Mouse (Mus musculus): ENCODE results near the gene Nell1.

Nell1 gene

DNA sequence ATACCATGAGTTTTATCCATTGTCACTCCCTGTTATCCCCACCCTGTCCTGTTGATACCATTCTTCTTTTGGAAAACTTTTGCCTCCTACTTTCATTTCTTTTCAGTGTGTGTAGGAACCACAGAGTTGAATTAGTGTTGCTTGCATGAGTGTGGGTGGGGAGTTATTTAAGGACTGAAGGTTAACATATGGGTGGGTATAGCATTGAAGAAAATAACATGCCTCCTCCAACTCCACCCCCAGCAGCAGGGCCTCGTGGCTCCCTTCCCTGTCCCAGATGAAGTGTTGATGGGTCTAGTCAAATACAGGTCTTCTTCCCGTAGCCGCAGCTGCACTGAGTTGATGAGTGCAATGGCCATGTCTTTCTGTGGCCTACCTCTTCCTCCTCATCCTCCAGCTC, 278.5 kb downstream of the Nell1 start:
- no peak for DNase-seq (ENCODE audit: low read depth, low spot score)

DNA sequence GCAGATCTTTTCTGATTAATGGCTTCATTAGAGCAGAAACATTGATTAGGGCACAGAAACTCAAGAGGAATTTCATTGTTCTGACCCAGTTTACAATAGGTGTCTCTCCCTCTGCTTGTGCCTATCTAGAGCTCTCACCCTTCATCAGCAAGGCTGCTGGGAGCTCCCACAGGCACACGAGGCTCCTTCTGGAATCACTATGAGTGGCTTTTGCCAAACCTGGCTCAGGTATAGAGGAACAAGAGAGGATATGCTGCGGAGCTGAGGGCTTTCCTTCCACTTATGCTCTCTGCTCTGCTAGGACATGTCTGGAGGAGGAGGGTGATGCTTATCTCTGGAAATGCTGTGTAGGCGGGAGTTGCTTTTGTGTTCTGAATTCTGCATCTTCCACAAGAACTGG, 285.4 kb downstream of the Nell1 start:
- no peak for DNase-seq (ENCODE audit: low read depth, low spot score)

DNA sequence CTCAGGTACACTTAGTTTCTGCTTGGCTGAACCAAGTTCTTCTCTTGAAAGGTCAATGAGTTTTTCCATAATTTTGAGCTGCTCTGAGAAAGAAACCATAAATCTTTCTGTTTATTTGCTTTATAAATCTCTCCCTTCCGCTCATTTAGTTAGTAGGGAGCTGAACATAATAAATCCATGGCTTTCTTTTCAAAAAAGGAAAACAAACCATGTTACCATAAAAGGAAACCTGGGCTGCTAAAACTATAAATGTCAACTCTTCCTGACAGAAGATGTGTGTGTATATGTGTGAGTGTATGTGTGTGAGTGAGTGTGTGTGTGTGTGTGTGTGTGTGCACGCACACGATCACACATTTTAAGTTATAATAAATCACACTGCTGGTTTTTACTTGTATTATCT, 320.8 kb downstream of the Nell1 start:
- DNase-seq (ENCODE audit: low read depth, low spot score), result no peak

DNA sequence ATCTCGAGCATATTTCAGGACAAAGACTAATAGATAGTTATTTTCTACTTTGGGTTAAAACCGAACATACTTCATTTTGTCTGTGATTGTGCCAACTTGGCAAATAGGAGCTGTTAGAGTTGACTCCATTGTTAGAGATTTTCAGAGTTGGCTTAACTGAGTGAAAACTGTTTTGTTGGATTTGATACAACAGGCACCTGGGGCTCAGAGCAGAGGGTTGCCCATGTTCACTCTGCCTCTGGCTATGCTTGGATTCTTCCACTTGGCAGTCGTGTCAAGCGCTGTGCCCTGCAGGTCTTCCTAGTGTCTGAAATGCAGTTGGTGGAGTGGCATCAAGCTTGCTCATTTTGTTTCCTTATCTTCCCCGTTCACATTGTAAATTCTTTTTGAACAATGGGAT, 363.6 kb downstream of the Nell1 start:
- no peak for DNase-seq (ENCODE audit: low read depth, low spot score)

DNA sequence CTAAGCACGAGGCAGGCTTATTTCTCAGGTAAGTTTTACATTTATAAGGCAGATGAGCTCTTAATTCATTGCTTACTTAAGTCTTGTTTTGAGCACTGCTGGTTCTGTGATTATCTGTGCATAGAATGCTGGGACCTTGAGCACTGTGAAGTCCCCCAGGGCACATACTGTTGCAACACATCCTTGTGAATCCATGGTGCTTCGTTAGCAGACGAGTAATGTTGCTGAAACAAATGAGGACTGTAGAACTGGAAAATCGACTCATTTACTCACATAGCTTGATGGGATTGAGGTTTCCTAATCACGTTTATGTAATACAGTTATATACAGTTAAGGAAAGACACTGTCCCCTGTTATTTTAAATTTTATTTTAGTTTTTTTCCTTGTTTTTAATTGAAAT, 364.1 kb downstream of the Nell1 start:
- DNase-seq (ENCODE audit: low read depth, low spot score), result no peak

DNA sequence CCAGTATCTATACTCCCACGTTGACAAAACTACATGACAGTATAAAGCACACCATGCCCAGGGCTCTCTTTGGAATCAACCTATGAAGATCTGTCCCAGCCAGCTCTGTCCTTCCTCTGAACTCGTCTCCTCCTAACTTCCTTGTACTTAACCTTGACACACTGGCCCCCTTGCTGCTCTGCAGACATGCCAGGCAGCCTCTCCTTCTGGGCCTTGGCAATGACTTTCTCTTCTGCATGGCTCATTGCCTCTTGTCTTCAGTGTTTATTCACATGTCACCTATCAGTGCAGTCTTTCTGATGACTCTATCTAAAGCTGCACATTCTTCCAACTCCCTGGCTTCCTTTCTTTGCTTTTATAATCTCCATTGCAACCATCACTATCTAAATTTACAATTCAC, 376.9 kb downstream of the Nell1 start:
- no peak for DNase-seq (ENCODE audit: low read depth, low spot score)

DNA sequence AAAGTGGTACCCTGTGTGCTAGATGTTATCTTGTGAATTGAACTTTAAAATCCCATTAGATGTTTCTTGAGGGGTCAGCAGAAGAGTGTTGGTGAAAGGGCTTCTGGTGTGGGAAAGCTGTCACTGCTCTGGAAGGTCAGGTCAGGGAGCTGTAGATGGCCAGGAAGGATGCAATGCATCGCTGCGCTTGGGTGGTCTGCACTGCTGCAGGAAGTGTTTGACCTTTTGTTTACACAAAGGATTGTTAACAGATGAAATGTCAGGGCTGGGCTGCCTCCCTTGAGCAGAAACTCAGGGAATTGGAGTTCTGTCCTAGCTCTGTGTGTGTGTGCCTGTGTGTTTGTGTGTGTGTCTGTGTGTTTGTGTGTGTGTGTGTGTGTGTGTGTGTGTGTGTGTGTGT, 382.5 kb downstream of the Nell1 start:
- DNase-seq (ENCODE audit: low read depth, low spot score), result peak; percentile 13

DNA sequence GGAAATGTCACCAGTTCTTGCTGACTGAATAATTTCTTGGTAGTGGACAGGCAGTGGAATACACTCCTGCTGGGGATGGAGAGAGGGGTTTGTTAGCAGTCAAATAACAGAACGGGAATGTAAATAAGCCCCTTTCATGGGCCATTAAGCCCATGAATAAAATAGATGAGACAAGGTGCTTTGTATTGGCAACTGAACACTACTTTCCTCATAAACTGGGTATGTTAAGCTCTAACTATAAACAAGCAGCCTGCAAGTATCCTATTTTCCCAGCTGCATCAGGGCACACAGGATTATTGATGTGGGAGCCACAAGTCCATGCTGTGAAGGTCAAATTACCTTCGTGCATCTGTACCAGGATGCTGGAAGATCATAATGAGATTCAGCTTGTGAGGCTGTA, 387.4 kb downstream of the Nell1 start:
- no peak for DNase-seq (ENCODE audit: low read depth, low spot score)

DNA sequence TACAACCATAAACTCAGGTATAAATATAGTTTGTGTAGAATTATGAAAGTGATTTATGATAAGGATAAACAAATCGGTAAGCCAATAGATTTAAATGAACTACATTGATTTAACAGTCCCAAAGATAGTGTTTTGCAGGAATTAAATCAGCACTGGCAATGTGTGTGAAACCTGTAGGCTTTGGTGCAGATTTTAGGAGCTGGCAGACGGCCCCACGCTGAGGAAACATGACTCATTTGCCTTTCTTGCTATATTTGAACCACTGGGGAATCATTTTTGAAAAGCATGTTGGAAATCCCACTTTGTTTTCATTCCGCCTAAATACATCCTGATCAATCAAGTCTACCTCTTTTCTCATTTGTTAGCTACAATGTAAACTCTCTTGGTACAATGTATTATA, 400.2 kb downstream of the Nell1 start:
- DNase-seq (ENCODE audit: low read depth, low spot score), result no peak

DNA sequence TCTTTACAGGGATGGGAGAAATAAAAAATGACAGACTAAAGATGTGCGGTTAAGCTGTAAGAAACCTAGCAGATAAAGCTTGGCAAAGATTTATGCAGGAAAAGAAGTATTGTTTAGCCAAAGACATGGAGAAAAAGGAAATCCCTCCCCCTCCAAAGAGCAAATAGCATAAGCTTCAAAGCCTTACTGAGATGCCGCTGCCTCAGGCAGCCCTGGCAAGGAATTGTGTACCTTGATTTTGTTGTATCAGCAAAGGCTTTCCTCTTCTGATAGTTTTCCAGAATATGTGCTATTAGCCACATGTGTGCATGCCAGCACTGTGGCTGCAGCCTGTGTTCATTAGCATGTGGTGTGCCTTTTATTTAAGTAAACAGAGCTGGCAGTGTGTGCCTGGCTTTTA, 435.8 kb downstream of the Nell1 start:
- DNase-seq (ENCODE audit: low read depth, low spot score), result no peak

DNA sequence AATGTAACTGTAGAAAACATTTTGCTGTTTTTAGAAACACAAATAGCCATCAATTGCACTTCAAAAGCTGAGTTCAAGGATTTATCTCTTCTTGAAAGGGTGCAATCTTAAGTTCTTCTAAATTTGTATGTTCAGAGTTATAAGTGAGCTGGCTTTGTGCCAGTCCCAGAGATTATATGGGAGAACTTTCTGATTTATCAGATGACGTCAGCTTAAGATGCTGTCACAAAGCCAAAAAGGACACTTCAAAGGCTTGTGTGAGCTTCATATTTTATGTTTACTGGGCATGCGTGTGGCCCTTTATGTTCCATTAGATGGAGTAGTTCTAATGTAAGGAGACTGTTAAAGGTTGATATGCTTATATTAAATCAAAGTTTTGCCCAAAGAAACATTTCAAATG, 445.3 kb downstream of the Nell1 start:
- DNase-seq (ENCODE audit: low read depth, low spot score), result no peak

DNA sequence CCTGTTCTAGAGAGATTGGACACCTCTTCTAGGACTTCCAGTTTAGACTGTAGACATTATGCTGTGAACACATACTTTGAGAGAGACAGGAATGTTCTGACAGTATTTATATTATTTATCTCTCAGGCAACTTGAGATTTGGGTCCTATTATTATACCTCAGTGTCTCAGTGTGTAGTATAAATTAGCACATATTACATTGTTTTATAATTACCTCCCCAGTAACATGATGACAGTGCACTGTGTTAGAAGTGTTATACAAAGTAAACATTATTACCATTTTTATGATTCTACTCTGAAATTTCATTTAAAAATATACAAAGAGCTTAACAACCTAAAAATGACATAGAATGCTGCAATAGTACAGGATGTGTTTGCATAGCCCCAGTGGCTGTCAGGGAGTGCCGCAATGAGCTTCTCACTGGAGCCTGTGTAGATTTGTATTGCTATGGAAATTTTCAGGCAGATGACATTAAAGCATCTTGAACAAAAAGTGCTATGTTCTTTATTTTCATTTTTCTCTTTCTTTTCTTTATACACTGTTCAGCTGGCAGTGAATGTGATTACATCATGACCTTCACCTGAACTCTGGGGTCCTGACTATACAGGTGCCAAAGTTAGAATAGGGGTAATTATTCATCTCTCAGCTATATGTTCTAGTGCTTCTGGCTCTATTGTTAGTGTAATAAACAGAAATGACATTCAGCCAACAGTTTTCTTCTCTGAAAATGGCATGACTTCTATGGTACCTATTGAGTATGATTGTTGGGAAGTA, 447.9 kb downstream of the Nell1 start:
- DNase-seq (ENCODE audit: low read depth, low spot score), result no peak

DNA sequence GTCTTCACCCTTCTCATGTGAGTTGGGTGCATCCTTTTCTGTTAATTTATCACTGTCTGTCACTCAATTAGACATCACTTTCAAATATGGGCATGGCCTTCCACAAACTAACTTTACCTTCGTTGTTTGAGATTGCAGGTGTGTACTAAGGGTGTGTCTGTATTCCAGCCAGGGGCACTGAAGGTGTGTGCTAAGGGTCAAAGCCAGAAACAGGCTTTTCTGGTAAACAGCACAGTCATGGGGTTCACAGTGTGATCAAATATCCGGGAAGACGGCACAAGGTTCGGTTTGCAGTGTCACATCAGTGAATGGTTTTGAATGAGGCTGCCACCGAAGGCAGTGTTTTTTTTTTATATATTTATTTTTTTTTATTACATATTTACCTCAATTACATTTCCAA, 455.1 kb downstream of the Nell1 start:
- DNase-seq (ENCODE audit: low read depth, low spot score), result no peak

DNA sequence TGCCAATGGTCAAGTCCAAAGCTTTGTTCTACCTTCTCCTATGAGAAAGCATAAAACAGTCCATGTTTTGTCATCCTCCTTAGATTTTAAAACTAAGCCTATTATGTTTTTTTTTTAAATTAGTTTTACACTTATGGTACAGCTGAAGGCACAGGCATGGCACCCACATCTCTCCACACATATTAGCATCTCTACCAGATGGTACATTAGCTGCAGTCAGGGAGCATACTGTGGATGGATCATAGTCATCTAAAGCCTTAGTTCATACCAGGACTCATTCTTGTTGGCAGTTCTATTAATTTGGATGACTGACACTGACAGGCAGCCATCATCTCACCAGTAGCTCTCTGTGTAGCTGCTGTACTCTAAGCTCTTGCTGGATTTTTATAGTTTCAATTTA, 466.6 kb downstream of the Nell1 start:
- DNase-seq (ENCODE audit: low read depth, low spot score), result no peak

DNA sequence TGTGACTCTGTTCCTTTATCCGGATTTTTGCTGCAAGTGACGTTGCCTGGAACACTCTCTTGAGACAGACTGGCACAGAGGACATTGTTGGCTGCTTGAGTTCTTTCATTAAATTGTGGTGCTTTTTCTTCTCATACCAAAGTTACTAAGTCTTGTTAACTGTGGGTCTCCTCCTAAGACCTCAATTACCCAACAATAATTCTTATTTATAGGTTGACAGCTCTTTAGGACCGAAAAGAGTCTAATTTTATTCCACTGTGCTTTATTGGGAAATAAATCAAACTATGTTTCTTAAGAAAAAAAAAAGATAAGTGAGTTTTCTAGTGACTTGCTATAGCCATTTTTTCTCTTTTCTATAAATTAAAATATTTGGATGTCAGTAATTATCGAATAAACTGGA, 472.7 kb downstream of the Nell1 start:
- DNase-seq (ENCODE audit: low read depth, low spot score), result no peak

DNA sequence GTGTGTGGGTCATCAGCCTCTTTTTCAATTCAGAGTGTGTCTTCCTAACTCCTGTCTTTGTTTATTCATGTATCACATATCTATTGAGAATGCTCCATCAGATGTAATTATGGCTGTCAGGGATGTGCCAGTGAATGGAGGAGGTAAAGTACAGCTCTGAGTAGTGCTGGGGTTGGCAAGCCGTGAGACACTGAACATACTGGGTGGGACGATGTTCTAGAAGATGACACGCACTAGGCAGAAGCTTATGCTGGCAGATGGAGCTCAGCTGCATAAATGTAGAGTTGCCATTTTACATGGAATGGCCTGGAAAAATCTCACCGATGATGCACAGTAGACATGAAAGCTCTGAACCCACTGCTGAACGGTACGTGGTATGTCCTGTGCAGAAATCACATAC, 493.1 kb downstream of the Nell1 start:
- DNase-seq (ENCODE audit: low read depth, low spot score), result no peak

DNA sequence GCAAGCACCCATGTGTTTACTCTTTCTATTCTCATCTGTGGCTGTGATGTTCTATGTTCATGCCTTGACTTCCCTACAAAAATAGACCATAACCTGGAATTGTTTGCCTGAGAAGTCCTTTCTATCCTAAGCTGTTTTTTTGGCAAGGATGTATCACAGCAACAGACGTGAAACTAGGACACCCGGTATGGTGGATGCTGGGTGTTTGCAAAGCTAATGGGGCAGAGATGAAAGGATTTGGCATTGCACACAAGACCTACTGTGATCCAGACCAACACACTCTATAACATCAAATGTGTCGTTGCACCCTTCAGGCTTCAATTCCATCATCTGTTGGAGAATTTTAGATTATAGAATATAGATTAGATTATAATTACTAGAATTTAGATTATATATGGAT, 495.9 kb downstream of the Nell1 start:
- DNase-seq (ENCODE audit: low read depth, low spot score), result no peak

DNA sequence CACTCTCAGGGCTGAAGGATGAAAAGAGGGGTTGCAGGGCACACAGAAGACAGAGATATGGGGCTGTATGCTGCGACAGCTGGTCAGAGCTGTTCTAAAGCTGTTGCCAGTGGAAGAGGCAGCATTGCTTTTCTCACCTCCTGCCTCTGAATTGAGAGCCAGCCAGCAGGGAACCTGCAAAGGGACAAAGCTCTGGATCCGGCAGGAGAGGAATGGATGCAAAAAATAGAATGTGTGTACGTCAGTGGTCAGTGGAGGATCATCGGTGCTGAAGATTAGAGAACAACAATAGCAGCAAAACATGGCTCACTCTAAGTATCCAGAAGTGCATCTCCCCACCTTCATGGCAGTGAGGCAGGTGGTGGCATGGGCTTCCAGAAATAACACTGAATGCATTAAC, 507.3 kb downstream of the Nell1 start:
- no peak for DNase-seq (ENCODE audit: low read depth, low spot score)

DNA sequence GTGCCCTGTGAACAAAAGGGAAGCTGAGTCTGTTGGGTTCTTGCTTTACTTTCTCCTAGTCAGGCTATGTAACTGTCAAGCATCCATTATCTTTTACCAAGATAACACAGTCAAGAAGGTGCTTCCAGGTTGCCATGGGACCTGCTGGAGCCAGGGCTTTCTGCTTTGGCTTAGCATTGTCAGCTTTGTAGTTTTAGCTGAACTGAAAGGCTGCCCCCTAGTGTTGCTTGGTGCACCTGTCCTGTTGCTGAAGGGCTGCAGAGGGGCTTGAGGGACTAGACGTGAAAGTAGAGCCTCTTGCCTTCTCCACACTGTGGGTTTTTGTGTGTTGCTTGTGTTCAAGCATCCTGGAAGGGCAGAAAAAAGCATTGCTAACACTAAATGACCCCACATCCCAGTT, 510.6 kb downstream of the Nell1 start:
- peak; percentile 57 for DNase-seq (ENCODE audit: low read depth, low spot score)

DNA sequence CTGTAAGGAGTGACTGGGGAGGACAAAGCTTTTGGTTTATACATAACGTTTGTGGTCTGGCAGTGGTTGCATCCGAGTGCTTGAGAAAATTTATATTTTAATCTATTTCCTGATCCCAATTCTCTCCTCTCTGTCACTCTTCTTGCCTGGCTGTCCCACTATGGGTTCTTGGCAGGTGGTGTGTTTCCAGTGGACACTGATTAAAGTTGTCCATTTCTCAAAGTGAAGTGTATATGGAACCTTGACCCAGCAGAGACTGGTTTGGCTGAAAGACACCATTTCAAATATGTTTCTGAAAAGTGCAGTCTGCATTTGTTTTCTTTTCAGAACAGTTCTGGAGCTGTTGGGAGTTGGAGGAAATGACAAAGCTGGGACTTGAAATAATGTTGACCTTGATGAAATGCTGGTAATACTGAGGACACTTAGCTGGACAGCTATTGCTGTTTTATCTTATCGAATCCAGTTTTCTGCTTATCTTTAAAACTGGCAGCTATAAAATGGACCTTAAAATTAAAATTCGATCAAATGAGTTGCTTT, 512.3 kb downstream of the Nell1 start:
- no peak for DNase-seq (ENCODE audit: low read depth, low spot score)

DNA sequence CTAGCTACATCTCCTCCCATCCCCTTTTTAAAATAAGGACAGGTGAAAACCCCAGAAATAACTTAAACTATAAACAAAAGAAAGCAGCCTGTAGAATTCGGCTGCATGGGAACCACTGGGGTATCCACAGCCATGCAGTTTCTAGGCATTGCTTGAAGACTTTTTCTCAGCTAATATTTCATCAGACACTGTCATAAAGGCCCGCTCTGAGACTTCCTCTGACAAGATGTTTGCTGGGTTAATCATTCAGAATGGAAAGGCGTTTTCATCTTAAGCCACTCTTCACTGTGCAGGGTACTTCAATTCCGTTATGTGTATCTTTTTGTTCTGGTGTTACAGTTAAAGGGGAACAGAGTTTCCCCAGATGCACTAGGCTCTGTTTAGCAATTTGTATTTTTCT, 526.9 kb downstream of the Nell1 start:
- no peak for DNase-seq (ENCODE audit: low read depth, low spot score)

DNA sequence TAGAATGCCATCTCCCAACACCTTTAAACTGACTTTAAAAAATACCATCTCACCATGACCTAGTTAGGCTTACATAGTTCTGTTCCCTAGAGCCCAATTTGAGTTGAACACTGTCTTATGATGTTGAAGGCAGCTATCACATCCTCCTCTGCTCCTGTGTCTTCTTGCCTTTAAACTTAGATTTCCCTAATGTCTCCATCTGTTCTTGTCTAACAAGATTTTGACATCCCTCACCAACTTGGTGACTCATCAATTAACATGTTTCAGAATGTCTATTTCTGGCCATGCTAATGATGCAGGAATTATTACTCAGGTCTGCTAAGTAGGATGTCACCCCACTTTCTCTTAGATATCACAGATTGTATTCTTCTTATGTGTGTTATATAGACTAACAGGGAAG, 532.4 kb downstream of the Nell1 start:
- DNase-seq (ENCODE audit: low read depth, low spot score), result no peak

DNA sequence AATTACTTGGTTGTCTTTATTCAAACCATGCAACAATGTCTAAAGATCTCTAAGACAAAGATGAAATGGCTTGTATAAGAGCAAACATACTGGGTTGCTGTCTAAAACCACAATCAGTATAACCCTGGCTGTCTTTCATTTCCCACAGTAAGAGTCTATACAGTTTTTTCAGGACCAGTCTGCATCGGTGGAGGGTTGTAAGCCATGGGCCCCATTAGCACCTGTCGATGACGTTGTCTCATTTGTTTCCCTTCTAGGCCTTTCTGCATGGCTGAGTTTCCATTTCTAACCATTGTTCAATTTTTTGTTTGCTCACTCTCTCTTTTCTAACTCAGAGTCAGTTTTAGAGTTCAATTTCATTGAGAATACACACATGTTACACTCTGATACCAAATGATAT, 540.2 kb downstream of the Nell1 start:
- DNase-seq (ENCODE audit: low read depth, low spot score), result no peak

DNA sequence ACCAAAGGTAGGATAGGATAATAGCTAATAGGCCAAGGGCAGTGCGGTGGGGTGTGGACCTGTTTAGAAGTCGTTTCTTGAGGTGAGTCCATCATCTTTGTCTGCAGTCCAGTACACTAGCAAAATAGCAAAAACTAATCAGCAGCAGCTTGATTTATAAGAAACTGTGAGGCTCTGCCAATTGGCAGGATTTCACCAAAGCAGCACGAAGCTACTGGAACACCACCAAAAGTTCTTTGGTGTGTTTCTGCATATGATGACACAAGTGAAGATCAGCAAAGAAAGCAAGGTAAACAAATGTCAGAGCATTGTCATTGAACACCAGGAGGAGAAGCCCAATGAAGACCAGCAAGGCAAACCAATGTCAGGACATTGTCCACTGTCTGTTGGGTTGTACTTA, 542.0 kb downstream of the Nell1 start:
- DNase-seq (ENCODE audit: low read depth, low spot score), result no peak

Measured in ZHBTc4 (cell line).